Mouse (Mus musculus) lung, embryonic 14.5 days (tissue): ENCODE results near the gene Tmem150a. TPM values are rescaled to one million over a fixed set of nuclear protein-coding genes. Genes with fewer than 3 reads are reported as not detected.

Source experiments
- ATAC-seq: fragments of 200-750 bp; cut with Nextera tagmentation; 2 replicates; pipeline ENCODE4 v1.8.0; 2017; ENCODE audit warnings: mild to moderate bottlenecking, moderate TSS enrichment, moderate library complexity; ENCODE audit not compliant: insufficient read depth
- DNase-seq: peaks from one replicate; pipeline ENCODE4 v3.0.0-alpha.2; 2015
- H3K27ac ChIP-seq: fragments of 300-500 bp; sonication (generic); 2 replicates; pipeline ENCODE4 v1.5.1; 2014; ENCODE audit warnings: low read depth, mild to moderate bottlenecking, moderate library complexity
- H3K27me3 ChIP-seq: fragments of 300-500 bp; sonication (generic); 2 replicates; pipeline ENCODE4 v1.6.1; 2014; ENCODE audit warnings: low read length, control low read depth; ENCODE audit not compliant: insufficient read depth
- H3K36me3 ChIP-seq: fragments of 300-500 bp; sonication (generic); 2 replicates; pipeline ENCODE4 v1.6.1; 2014; ENCODE audit warnings: control low read depth; ENCODE audit not compliant: insufficient read depth
- H3K4me1 ChIP-seq: fragments of 300-500 bp; sonication (generic); 2 replicates; pipeline ENCODE4 v1.6.1; 2014; ENCODE audit warnings: antibody characterized with exemption, control low read depth; ENCODE audit not compliant: insufficient read depth
- H3K4me2 ChIP-seq: fragments of 300-500 bp; sonication (generic); 2 replicates; pipeline ENCODE4 v1.6.1; 2014; ENCODE audit warnings: mild to moderate bottlenecking
- H3K4me3 ChIP-seq: fragments of 300-500 bp; sonication (generic); 2 replicates; pipeline ENCODE4 v1.5.1; 2014; ENCODE audit warnings: low read depth, low read length
- H3K9ac ChIP-seq: fragments of 300-500 bp; sonication (generic); 2 replicates; pipeline ENCODE4 v1.6.1; 2014
- H3K9me3 ChIP-seq: fragments of 300-500 bp; sonication (generic); 2 replicates; pipeline ENCODE4 v1.6.1; 2016; ENCODE audit warnings: low read depth, low read length, control low read depth
- CTCF ChIP-seq: IDR thresholded peaks from 2 replicates; pipeline ENCODE4 v1.5.1; 2016; ENCODE audit warnings: antibody characterized with exemption, low read depth
- WGBS: fragments of 180-500 bp; shearing (Covaris S2); extraction: QIAGEN DNeasy Blood & Tissue Kit; methylation state at CpG from one replicate; pipeline ENCODE4 v1.1.7; 2014; 5-methylcytosine and 5-hydroxymethylcytosine counted together
- polyA plus RNA-seq: library from polyadenylated mRNA; unstranded; fragments of >200 nt; fragmentation: Nextera tagmentation; extraction: Ambion mirVana; gene quantifications from 2 replicates; pipeline ENCODE4 v1.2.1, GENCODE M21; 2014

Tmem150a gene
- polyA plus RNA-seq, 1 experiment from 2014 or later, result 10.3 TPM

DNA sequence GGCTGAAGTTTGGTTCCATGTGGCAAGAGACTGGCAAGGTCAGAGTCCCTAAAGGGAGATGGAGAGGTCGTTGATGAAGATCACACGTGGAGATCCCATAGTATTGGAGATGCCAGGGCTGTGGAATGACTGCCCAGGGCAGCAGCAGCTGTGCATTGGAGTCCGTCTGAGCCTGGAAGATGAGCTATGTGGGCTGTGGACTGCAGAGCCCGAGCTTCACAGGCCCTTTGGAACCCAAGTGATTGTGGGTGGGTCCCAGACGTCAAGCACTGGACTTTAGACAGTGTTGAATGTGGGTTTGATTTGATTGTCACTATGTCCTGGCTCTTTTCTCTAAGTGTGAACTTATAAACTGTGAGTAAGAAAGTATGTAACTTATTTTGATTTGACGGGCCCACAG, 9.7 kb downstream of the Tmem150a start:
- Histone ChIP-seq H3K4me3 (no peak overlapping the region), H3K36me3 (peaks cover 6% of the 10 kb centered on the region; the same call in 1 of the 2 replicates), H3K9me3 (no peaks in the 10 kb centered on the region), H3K9ac (no peak overlapping the region), H3K4me1 (0 out of 2 replicates have a peak, but pooled peaks cover 4% of the 10 kb centered on the region), H3K27me3 (no peaks in the 10 kb centered on the region), H3K4me2 (no peak overlapping the region), H3K27ac (no peak overlapping the region)
- 68% methylated on average over 6 of the region's 6 CpGs for WGBS
- no peak for DNase-seq
- no peak for TF ChIP-seq CTCF
- no peak for ATAC-seq

DNA sequence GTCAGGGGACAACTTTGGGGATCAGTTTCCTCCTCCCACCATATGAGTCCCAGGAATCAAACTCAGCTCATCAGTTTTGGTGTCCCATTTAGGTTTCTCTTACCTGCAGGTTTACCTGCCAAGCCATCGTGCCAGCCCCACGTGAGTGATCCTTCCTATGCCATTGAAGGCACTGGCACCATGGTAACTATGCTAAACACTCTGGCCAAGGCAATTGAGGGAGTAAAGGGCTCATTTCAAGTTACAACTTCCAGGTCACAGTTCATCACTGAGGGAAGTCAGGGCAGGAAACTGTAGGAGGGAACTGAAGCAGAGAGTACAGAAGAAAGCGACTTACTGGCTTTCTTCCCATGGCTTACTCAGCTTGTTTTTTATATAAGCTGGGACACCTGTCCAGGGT, 11.1 kb downstream of the Tmem150a start:
- Histone ChIP-seq H3K36me3 (no peaks in the 10 kb centered on the region), H3K4me3 (no peak overlapping the region)

DNA sequence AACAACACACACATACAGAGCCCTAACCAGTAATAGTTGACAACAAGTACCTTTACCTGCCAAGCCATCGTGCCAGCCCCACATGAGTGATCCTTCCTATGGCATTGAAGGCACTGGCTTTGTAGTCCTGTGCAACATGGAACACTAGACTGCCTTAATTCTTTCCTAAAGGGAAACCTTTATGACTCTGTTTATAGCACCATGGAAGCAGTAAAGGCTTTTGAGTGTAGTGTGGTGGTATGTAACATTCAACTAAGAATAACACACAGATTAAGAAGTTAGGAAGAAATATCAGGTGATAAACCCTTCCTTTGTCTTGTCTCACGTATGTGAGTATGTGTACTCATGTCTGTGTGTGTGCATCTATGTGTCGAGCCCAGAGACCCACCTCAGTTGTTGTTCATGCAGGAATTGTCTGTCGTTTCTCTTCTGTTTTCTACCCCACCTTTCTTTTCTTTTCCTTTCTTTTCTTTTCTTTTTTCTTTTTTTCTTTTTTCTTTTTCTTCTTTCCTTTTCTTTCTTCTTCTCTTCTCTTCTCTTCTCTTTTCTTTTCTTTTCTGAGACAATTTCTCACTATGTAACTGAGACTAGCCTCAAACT, 11.7 kb downstream of the Tmem150a start, which contains the start of gene Rnf181:
TSS of gene Rnf181 (minus strand) at position 113 of the 600 bp plus-strand sequence.
- no peak for TF ChIP-seq CTCF
- no peaks in the 10 kb centered on the region for H3K27me3 ChIP-seq
- DNase-seq (no peak), ATAC-seq (no peak)
- H3K4me1 ChIP-seq, result 0 out of 2 replicates have a peak, but pooled peaks cover 5% of the 10 kb centered on the region
- no peak within 1 kb of the TSS for H3K9ac ChIP-seq
- no peaks in the 10 kb centered on the region for H3K9me3 ChIP-seq
- no peak within 1 kb of the TSS for H3K4me3 ChIP-seq
- no peaks in the 10 kb centered on the region for H3K36me3 ChIP-seq
- 75% methylated on average over 4 of the region's 4 CpGs for WGBS
- H3K27ac ChIP-seq, result no peak within 1 kb of the TSS
- no peak within 1 kb of the TSS for H3K4me2 ChIP-seq

More for the DNA sequence above, 11.1 kb downstream of the Tmem150a start:
- ATAC-seq (no peak), DNase-seq (no peak)
- H3K9me3 ChIP-seq, result no peaks in the 10 kb centered on the region
- no peak for TF ChIP-seq CTCF
- 0 out of 2 replicates have a peak, but pooled peaks cover 7% of the 10 kb centered on the region for H3K4me1 ChIP-seq
- WGBS, result 69% methylated on average over 3 of the region's 3 CpGs
- no peak overlapping the region for H3K9ac ChIP-seq
- H3K27ac ChIP-seq, result no peak overlapping the region
- no peak overlapping the region for H3K4me2 ChIP-seq
- H3K27me3 ChIP-seq, result no peaks in the 10 kb centered on the region

DNA sequence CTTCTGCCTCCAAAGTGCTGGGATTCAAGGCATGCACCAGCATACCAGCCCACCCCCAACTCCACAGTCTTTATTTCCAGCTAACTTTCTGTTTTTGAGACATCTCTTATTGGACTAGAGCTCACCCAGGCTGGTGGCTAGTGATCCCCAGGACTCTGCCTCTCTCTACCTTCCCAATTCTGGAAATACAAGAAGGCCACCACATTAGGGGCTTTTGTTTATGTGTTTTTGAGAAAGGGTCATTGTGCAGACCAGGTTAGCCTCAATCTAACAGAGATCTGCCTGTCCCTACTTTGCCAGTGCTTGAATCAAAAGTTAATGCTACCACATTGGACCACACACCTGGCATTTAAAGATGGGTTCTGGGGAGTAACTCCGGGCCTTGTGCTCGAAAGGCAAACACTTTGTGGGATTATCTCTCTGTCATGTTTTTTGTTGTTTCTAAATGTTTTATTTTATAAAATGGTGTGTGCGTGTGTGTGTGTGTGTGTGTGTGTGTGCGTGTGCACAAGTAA, 12.3 kb downstream of the Tmem150a start:
- Histone ChIP-seq H3K9me3 (no peaks in the 10 kb centered on the region), H3K36me3 (no peaks in the 10 kb centered on the region), H3K4me1 (0 out of 2 replicates have a peak, but pooled peaks cover 5% of the 10 kb centered on the region), H3K9ac (no peak overlapping the region), H3K4me3 (no peak overlapping the region), H3K27ac (no peak overlapping the region), H3K4me2 (no peak overlapping the region), H3K27me3 (no peaks in the 10 kb centered on the region)
- DNase-seq (no peak), ATAC-seq (no peak)
- 70% methylated on average over 4 of the region's 4 CpGs for WGBS
- no peak for TF ChIP-seq CTCF

DNA sequence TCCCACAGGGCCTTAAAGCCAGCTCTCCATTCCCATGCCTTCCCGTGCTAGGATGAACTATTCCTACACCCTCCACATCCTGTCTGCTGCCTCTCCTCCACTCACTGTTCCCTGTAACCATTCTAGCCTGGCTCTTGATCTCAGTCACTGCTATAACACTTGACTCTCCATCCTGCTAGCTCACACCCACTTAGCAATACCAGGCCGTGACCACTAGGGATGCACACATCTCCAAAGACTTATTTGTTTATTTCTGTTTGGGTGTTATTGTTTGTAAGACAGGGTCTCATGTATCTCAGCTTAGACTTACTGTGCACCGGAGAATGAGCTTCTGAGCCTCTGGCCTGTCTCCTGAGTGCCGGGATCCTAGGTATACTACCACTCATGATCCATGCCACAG, 14.3 kb downstream of the Tmem150a start:
- 76% methylated on average over 4 of the region's 4 CpGs for WGBS

DNA sequence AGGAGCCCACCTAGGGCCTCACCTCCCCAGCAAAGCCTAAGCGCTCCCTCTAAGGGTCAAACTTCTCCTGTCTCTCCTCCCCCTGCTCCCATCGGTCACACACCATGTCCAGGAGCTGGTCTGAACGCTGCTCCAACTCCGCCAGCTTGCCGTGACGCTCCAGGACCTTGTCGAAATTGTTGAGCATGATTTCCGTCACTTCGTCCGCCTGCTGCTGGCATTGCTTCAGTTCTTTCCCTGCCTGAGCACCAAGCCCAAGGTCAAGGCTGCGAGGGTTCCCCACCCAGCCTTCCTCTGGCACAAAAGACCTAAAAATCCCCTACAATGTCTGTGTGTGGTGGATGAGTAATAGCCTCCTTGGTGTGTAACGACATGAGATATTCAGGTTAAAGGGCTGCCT, 14.8 kb downstream of the Tmem150a start:
- ATAC-seq, result no peak
- no peaks in the 10 kb centered on the region for H3K27me3 ChIP-seq
- TF ChIP-seq CTCF, result no peak
- H3K4me3 ChIP-seq, result no peak overlapping the region
- no peak overlapping the region for H3K9ac ChIP-seq
- 0 out of 2 replicates have a peak overlapping the region, but pooled peaks have one; percentile 12 for H3K27ac ChIP-seq
- H3K4me2 ChIP-seq, result no peak overlapping the region
- H3K36me3 ChIP-seq, result no peaks in the 10 kb centered on the region
- H3K4me1 ChIP-seq, result peaks cover 14% of the 10 kb centered on the region; the same call in 1 of the 2 replicates
- no peak for DNase-seq
- 68% methylated on average over 12 of the region's 12 CpGs for WGBS
- H3K9me3 ChIP-seq, result no peaks in the 10 kb centered on the region

More for the DNA sequence above, 14.3 kb downstream of the Tmem150a start:
- Histone ChIP-seq H3K4me1 (peaks cover 14% of the 10 kb centered on the region; the same call in 1 of the 2 replicates), H3K4me3 (no peak overlapping the region), H3K4me2 (no peak overlapping the region), H3K9me3 (no peaks in the 10 kb centered on the region), H3K27ac (0 out of 2 replicates have a peak overlapping the region, but pooled peaks have one; percentile 12), H3K9ac (no peak overlapping the region), H3K36me3 (no peaks in the 10 kb centered on the region), H3K27me3 (no peaks in the 10 kb centered on the region)
- peak; percentile 51 for TF ChIP-seq CTCF
- no peak for ATAC-seq
- no peak for DNase-seq

DNA sequence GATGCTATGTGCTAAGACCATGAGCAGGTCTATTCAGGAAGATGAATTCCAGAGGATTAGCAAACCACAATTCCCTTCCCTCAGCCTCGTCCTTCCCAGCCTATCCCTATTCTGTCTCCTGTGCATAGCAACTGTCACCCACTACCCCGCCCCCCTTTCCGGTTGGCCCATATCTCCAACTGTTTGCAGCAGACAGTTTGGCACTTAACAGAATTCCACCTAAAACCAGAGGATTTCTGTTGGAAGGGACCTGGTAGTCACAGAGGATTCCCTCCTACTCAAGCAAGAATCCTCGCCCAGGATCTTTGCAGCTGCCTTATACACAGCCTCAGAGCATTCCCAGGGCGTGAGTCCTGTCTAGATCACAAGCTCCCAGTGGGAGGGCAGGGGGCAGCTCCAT, 15.9 kb downstream of the Tmem150a start:
- Histone ChIP-seq H3K4me1 (peaks cover 14% of the 10 kb centered on the region; the same call in 1 of the 2 replicates), H3K4me2 (peak overlapping the region; percentile 7; the same call in 1 of the 2 replicates), H3K27ac (peak overlapping the region; percentile 79), H3K9me3 (no peaks in the 10 kb centered on the region), H3K27me3 (no peaks in the 10 kb centered on the region), H3K9ac (no peak overlapping the region), H3K4me3 (no peak overlapping the region), H3K36me3 (no peaks in the 10 kb centered on the region)
- ATAC-seq (peak; percentile 61), DNase-seq (peak; percentile 55)
- TF ChIP-seq CTCF, result no peak
- WGBS, result 31% methylated on average over 5 of the region's 5 CpGs
